Mouse (Mus musculus) CH12.LX (cell line): ENCODE results near the gene Ptprm. TPM values are rescaled to one million over a fixed set of nuclear protein-coding genes. Genes with fewer than 3 reads are reported as not detected.

Experiments
- DNase-seq: peaks from one replicate; pipeline ENCODE4 v3.0.0-alpha.2; 2013; ENCODE audit errors: extremely low read depth
- H3K27ac ChIP-seq: 2 replicates; pipeline ENCODE4 v1.5.1; 2012; ENCODE audit warnings: low read depth, mild to moderate bottlenecking, control low read depth, moderate library complexity; ENCODE audit not compliant: insufficient read depth
- H3K27me3 ChIP-seq: replicated peaks from 2 replicates; pipeline ENCODE3; 2012; ENCODE audit warnings: inconsistent platforms
- H3K36me3 ChIP-seq, 2 experiments: replicated peaks in 1 of 2; 2 replicates each; pipeline versions ENCODE3 to v1.6.1; 2012; ENCODE audit warnings: inconsistent platforms in 1 of 2, low read length in 1 of 2, mild to moderate bottlenecking in 1 of 2, mixed read lengths in 1 of 2, moderate library complexity in 1 of 2; ENCODE audit not compliant: control insufficient read depth in 1 of 2, insufficient read depth in 1 of 2
- H3K4me1 ChIP-seq, 2 experiments: 2 replicates each; pipeline ENCODE4 v1.6.1; 2012; ENCODE audit warnings: inconsistent platforms in 1 of 2, moderate library complexity in 1 of 2; ENCODE audit not compliant: insufficient read depth in 2 of 2, control insufficient read depth in 1 of 2
- H3K4me2 ChIP-seq: 2 replicates; pipeline ENCODE4 v1.6.1; 2012; ENCODE audit warnings: low read depth, mild to moderate bottlenecking, control low read depth; ENCODE audit not compliant: poor library complexity, insufficient read depth, severe bottlenecking
- H3K4me3 ChIP-seq, 3 experiments: fragments of 150-350 bp in 1 of 3; sonication (generic) in 1 of 3; replicated peaks in 1 of 3; 2 replicates each; pipeline versions ENCODE3 to v1.5.1; 2011 to 2012; ENCODE audit warnings: low read depth in 2 of 3, low read length in 2 of 3, mild to moderate bottlenecking in 2 of 3, moderate library complexity in 2 of 3, control low read depth in 1 of 3, improper control_type of control experiment in 1 of 3, inconsistent platforms in 1 of 3, mixed read lengths in 1 of 3; ENCODE audit not compliant: poor library complexity in 1 of 3
- H3K79me2 ChIP-seq: replicated peaks from 2 replicates; pipeline ENCODE4 v1.6.1; 2012; ENCODE audit warnings: mild to moderate bottlenecking, moderate library complexity; ENCODE audit not compliant: control insufficient read depth, poor library complexity, insufficient read depth, severe bottlenecking; ENCODE audit errors: extremely low read depth
- H3K9ac ChIP-seq: 2 replicates; pipeline ENCODE4 v1.6.1; 2012; ENCODE audit warnings: low read depth, mild to moderate bottlenecking, control low read depth, moderate library complexity; ENCODE audit not compliant: insufficient read depth
- H3K9me3 ChIP-seq: replicated peaks from 2 replicates; pipeline ENCODE3; 2012; ENCODE audit warnings: low read length, inconsistent platforms, mixed read lengths
- CHD1 ChIP-seq: IDR thresholded peaks from 2 replicates; pipeline ENCODE4 v1.6.1; 2012; ENCODE audit warnings: low read depth, low read length, improper control_type of control experiment, inconsistent platforms
- CHD2 ChIP-seq: IDR thresholded peaks from 2 replicates; pipeline ENCODE4 v1.6.1; 2011; ENCODE audit warnings: low read length, improper control_type of control experiment
- E2F4 ChIP-seq: IDR thresholded peaks from 2 replicates; pipeline ENCODE4 v1.6.1; 2011; ENCODE audit warnings: low read depth, low read length, improper control_type of control experiment; ENCODE audit not compliant: insufficient replicate concordance
- ELF1 ChIP-seq: IDR thresholded peaks from 2 replicates; pipeline ENCODE4 v1.6.1; 2014; ENCODE audit warnings: low read depth, mild to moderate bottlenecking, inconsistent platforms, low read length, improper control_type of control experiment
- EP300 ChIP-seq: IDR thresholded peaks from 2 replicates; pipeline ENCODE4 v1.6.1; 2011; ENCODE audit warnings: low read length, improper control_type of control experiment
- ETS1 ChIP-seq: conservative IDR thresholded peaks from 2 replicates; pipeline ENCODE4 v1.6.1; 2012; ENCODE audit warnings: low read depth, mild to moderate bottlenecking, inconsistent platforms, low read length, improper control_type of control experiment, moderate library complexity
- GABPA ChIP-seq: IDR thresholded peaks from 2 replicates; pipeline ENCODE4 v1.6.1; 2012; ENCODE audit warnings: low read depth, low read length, improper control_type of control experiment, inconsistent platforms; ENCODE audit not compliant: insufficient replicate concordance
- HCFC1 ChIP-seq: IDR thresholded peaks from 2 replicates; pipeline ENCODE4 v1.6.1; 2012; ENCODE audit warnings: low read depth, mild to moderate bottlenecking, inconsistent platforms, low read length, improper control_type of control experiment
- IRF4 ChIP-seq: IDR thresholded peaks from 2 replicates; pipeline ENCODE4 v1.6.1; 2014; ENCODE audit warnings: low read depth, mild to moderate bottlenecking, inconsistent platforms, low read length, improper control_type of control experiment
- KAT2A ChIP-seq: IDR thresholded peaks from 2 replicates; pipeline ENCODE4 v1.6.1; 2012; ENCODE audit warnings: low read length, improper control_type of control experiment, inconsistent platforms; ENCODE audit not compliant: insufficient replicate concordance
- MAFK ChIP-seq: IDR thresholded peaks from 2 replicates; pipeline ENCODE4 v1.6.1; 2011; ENCODE audit warnings: low read length, improper control_type of control experiment; ENCODE audit not compliant: insufficient replicate concordance
- MAX ChIP-seq: IDR thresholded peaks from 2 replicates; pipeline ENCODE4 v1.6.1; 2011; ENCODE audit warnings: low read length, improper control_type of control experiment
- MAZ ChIP-seq: IDR thresholded peaks from 2 replicates; pipeline ENCODE4 v1.6.1; 2012; ENCODE audit warnings: low read depth, mild to moderate bottlenecking, inconsistent platforms, low read length, improper control_type of control experiment, moderate library complexity
- MXI1 ChIP-seq: IDR thresholded peaks from 2 replicates; pipeline ENCODE4 v1.6.1; 2011; ENCODE audit warnings: mild to moderate bottlenecking, low read depth, low read length, improper control_type of control experiment
- NELFE ChIP-seq: IDR thresholded peaks from 2 replicates; pipeline ENCODE4 v1.6.1; 2011; ENCODE audit warnings: low read depth, low read length, improper control_type of control experiment
- NRF1 ChIP-seq: IDR thresholded peaks from 2 replicates; pipeline ENCODE4 v1.6.1; 2014; ENCODE audit warnings: low read depth, mild to moderate bottlenecking, inconsistent platforms, low read length, improper control_type of control experiment, moderate library complexity
- POLR2A ChIP-seq: IDR thresholded peaks from 2 replicates; pipeline ENCODE4 v1.6.1; 2011; ENCODE audit warnings: low read depth, mild to moderate bottlenecking, improper control_type of control experiment, low read length
- POLR2AphosphoS2 ChIP-seq: IDR thresholded peaks from 2 replicates; pipeline ENCODE4 v1.6.1; 2011; ENCODE audit warnings: low read depth, low read length, improper control_type of control experiment
- RCOR1 ChIP-seq: conservative IDR thresholded peaks from 2 replicates; pipeline ENCODE4 v1.6.1; 2012; ENCODE audit warnings: low read depth, mild to moderate bottlenecking, inconsistent platforms, low read length, improper control_type of control experiment
- SIN3A ChIP-seq: IDR thresholded peaks from 2 replicates; pipeline ENCODE4 v1.6.1; 2012; ENCODE audit warnings: low read length, improper control_type of control experiment, inconsistent platforms
- TCF12 ChIP-seq: IDR thresholded peaks from 2 replicates; pipeline ENCODE4 v1.6.1; 2014; ENCODE audit warnings: low read depth, mild to moderate bottlenecking, inconsistent platforms, low read length, improper control_type of control experiment
- UBTF ChIP-seq: IDR thresholded peaks from 2 replicates; pipeline ENCODE4 v1.6.1; 2012; ENCODE audit warnings: low read depth, mild to moderate bottlenecking, inconsistent platforms, low read length, improper control_type of control experiment, moderate library complexity
- USF1 ChIP-seq: IDR thresholded peaks from 2 replicates; pipeline ENCODE4 v1.6.1; 2014; ENCODE audit warnings: low read depth, mild to moderate bottlenecking, inconsistent platforms, low read length, improper control_type of control experiment
- ZKSCAN1 ChIP-seq: IDR thresholded peaks from 2 replicates; pipeline ENCODE4 v1.6.1; 2012; ENCODE audit warnings: low read depth, inconsistent platforms, low read length, improper control_type of control experiment, borderline replicate concordance
- ZMIZ1 ChIP-seq: IDR thresholded peaks from 2 replicates; pipeline ENCODE4 v1.6.1; 2012; ENCODE audit warnings: low read depth, mild to moderate bottlenecking, inconsistent platforms, low read length, improper control_type of control experiment
- ZNF384 ChIP-seq: IDR thresholded peaks from 2 replicates; pipeline ENCODE4 v1.6.1; 2012; ENCODE audit warnings: low read depth, low read length, improper control_type of control experiment, inconsistent platforms
- dilution Hi-C: fragments of 300-500 bp; cut with MboI; formaldehyde crosslinking; loops from 2 replicates; pipeline ENCODE4 v1.14.3; 2020; ENCODE audit warnings: low sequenced_read_pairs; ENCODE audit not compliant: extremely low pct_unique_long_range_greater_than_20kb, extremely low pct_ligation_motif_present
- in situ Hi-C: fragments of 300-500 bp; cut with MboI; formaldehyde crosslinking; loops from 3 replicates; pipeline ENCODE4 v1.14.3; 2019; ENCODE audit warnings: low sequenced_read_pairs, low pct_ligation_motif_present, low pct_unique_long_range_greater_than_20kb, mixed read lengths
- polyA plus RNA-seq: library from polyadenylated mRNA; unstranded; fragments of >175 nt; gene quantifications from 2 replicates; pipeline ENCODE4 v1.2.1, GENCODE M21; 2012; ENCODE audit warnings: low read depth; ENCODE audit not compliant: insufficient read length
- total RNA-seq, 2 experiments: library from RNA; depleted of rRNA; stranded (reverse); fragments of 300-350 nt in 1 of 2; fragments of >200 nt in 1 of 2; gene quantifications; 2 replicates each; pipeline ENCODE4 v1.2.3; 2012 to 2014

Ptprm gene
- total and polyA plus RNA-seq, 3 experiments: not detected

GRCm38 (mm10) chr17:67090997-67091396, 263.3 kb downstream of the Ptprm start:
- dilution Hi-C loops (no loop called here), in situ Hi-C loops (no loop called here)
- Histone ChIP-seq H3K4me2 (no peak overlapping the region), H3K9ac (no peak overlapping the region), H3K79me2 (no peaks in the 10 kb centered on the region), H3K4me1 (no peaks in the 10 kb centered on the region), H3K27ac (no peak overlapping the region), H3K27me3 (no peaks in the 10 kb centered on the region), H3K36me3 (no peaks in the 10 kb centered on the region), H3K9me3 (peaks cover 81% of the 10 kb centered on the region), H3K4me3 (no peak overlapping the region)
- no peak for TF ChIP-seq SIN3A
- no peak for TF ChIP-seq ZNF384
- TF ChIP-seq UBTF: no peak
- TF ChIP-seq USF1: no peak
- TF ChIP-seq HCFC1: no peak
- TF ChIP-seq MAZ: no peak
- TF ChIP-seq NRF1: no peak
- no peak for TF ChIP-seq ELF1
- no peak for TF ChIP-seq IRF4
- no peak for TF ChIP-seq POLR2A
- no peak for TF ChIP-seq ZKSCAN1
- no peak for TF ChIP-seq CHD1
- TF ChIP-seq TCF12: no peak
- TF ChIP-seq KAT2A: no peak
- TF ChIP-seq CHD2: no peak
- no peak for DNase-seq

- no peak overlapping the region for H3K4me3 ChIP-seq
- no peaks in the 10 kb centered on the region for H3K4me1 ChIP-seq
- H3K36me3 ChIP-seq: no peaks in the 10 kb centered on the region
- no peak overlapping the region for H3K9ac ChIP-seq
- no peak overlapping the region for H3K4me2 ChIP-seq
- H3K27me3 ChIP-seq: no peaks in the 10 kb centered on the region
- peaks cover 81% of the 10 kb centered on the region for H3K9me3 ChIP-seq
- no peak overlapping the region for H3K27ac ChIP-seq
- H3K79me2 ChIP-seq: no peaks in the 10 kb centered on the region
- no peak for TF ChIP-seq MAFK
- no peak for TF ChIP-seq MAX
- no peak for TF ChIP-seq CHD2
- TF ChIP-seq GABPA: no peak
- no peak for TF ChIP-seq NELFE
- TF ChIP-seq UBTF: no peak
- no peak for TF ChIP-seq ZKSCAN1
- no peak for TF ChIP-seq EP300
- no peak for TF ChIP-seq ETS1
- no peak for TF ChIP-seq ELF1
- no peak for TF ChIP-seq RCOR1
- TF ChIP-seq MXI1: no peak
- no peak for TF ChIP-seq KAT2A
- TF ChIP-seq TCF12: no peak
- TF ChIP-seq MAZ: no peak
- no peak for TF ChIP-seq SIN3A
- TF ChIP-seq E2F4: no peak
- TF ChIP-seq POLR2AphosphoS2: no peak
- no peak for TF ChIP-seq ZMIZ1
- dilution Hi-C loops: no loop called here
- DNase-seq: no peak
- in situ Hi-C loops: no loop called here
These were observed 264.1 kb downstream of the Ptprm start for GRCm38 (mm10) chr17:67090153-67090552.
